Mouse (Mus musculus): ENCODE measurements around the gene Stxbp2.

GRCm38 (mm10) chr8:3665507-3665906, 34.8 kb downstream of the Stxbp2 start, which contains the start of gene Mcemp1:
- no peak for TF ChIP-seq CTCF (IDR thresholded peaks at IDR 0.05; ENCODE audit: borderline replicate concordance, extremely low read depth, insufficient read depth, insufficient read length)
- TF ChIP-seq POLR2A (IDR thresholded peaks at IDR 0.05; ENCODE audit: borderline replicate concordance, extremely low read depth, insufficient read depth, insufficient read length, poor library complexity, severe bottlenecking): no peak
